Mouse (Mus musculus) gastrocnemius, postnatal 4 days (tissue): ENCODE measurements around the gene Samd4. TPM values are rescaled to one million over a fixed set of nuclear protein-coding genes. Genes with fewer than 3 reads are reported as not detected.

Experiments used
- DNase-seq, 2 experiments: peaks; one replicate each; pipeline ENCODE4 v3.0.0; 2021 to 2022; ENCODE audit warnings: low spot score in 2 of 2, mixed read lengths in 2 of 2
- total RNA-seq, 2 experiments: library from RNA; stranded (reverse); gene quantifications; 2 replicates each; pipeline ENCODE4 v1.2.3; 2021

The Samd4 gene
- total RNA-seq, 2 experiments from 2014 or later: 54.5 to 61.9 TPM

- DNase-seq: no peak
Measured at GRCm38 (mm10) chr14:46994704-46995103, 112.0 kb downstream of the Samd4 start.

- no peak for DNase-seq
Measured at GRCm38 (mm10) chr14:46999321-47000025, 116.8 kb downstream of the Samd4 start.

- no peak for DNase-seq
Measured at GRCm38 (mm10) chr14:47000096-47000736, 117.6 kb downstream of the Samd4 start.

GRCm38 (mm10) chr14:47000786-47001761 lies 118.4 kb downstream of the Samd4 start:
- DNase-seq: no peak

GRCm38 (mm10) chr14:47004161-47004560 lies 121.5 kb downstream of the Samd4 start:
- no peak for DNase-seq

GRCm38 (mm10) chr14:47011171-47012139 lies 128.8 kb downstream of the Samd4 start:
- DNase-seq: no peak

GRCm38 (mm10) chr14:47015618-47016017 lies 133.0 kb downstream of the Samd4 start:
- DNase-seq: no peak

GRCm38 (mm10) chr14:47017658-47018057 lies 135.0 kb downstream of the Samd4 start:
- no peak for DNase-seq

GRCm38 (mm10) chr14:47020886-47021285 lies 138.2 kb downstream of the Samd4 start:
- no peak for DNase-seq

- DNase-seq: no peak
Measured at GRCm38 (mm10) chr14:47023529-47023928, 140.9 kb downstream of the Samd4 start.

- no peak for DNase-seq
Measured at GRCm38 (mm10) chr14:47027431-47028118, 144.9 kb downstream of the Samd4 start.

GRCm38 (mm10) chr14:47031542-47031941 lies 148.9 kb downstream of the Samd4 start:
- DNase-seq: no peak

- DNase-seq: no peak
Measured at GRCm38 (mm10) chr14:47032140-47032539, 149.5 kb downstream of the Samd4 start.

GRCm38 (mm10) chr14:47033423-47033822 lies 150.8 kb downstream of the Samd4 start:
- no peak for DNase-seq

GRCm38 (mm10) chr14:47041699-47042098 lies 159.0 kb downstream of the Samd4 start:
- DNase-seq: no peak

GRCm38 (mm10) chr14:47049051-47049450 lies 166.4 kb downstream of the Samd4 start:
- DNase-seq: no peak

- no peak for DNase-seq
Measured at GRCm38 (mm10) chr14:47051743-47052610, 169.3 kb downstream of the Samd4 start.

GRCm38 (mm10) chr14:47053101-47053500 lies 170.4 kb downstream of the Samd4 start:
- DNase-seq: no peak

- DNase-seq: no peak
Measured at GRCm38 (mm10) chr14:47053824-47054223, 171.2 kb downstream of the Samd4 start.
